Mouse (Mus musculus) lung, postnatal 0 days (tissue): ENCODE data around the gene Tubgcp5. TPM values are rescaled to one million over a fixed set of nuclear protein-coding genes. Genes with fewer than 3 reads are reported as not detected.

Experiments
- ATAC-seq: fragments of 200-750 bp; cut with Nextera tagmentation; 2 replicates; pipeline ENCODE4 v1.8.0; 2017; ENCODE audit warnings: moderate library complexity
- DNase-seq: peaks from one replicate; pipeline ENCODE4 v3.0.0-alpha.2; 2016; ENCODE audit warnings: low spot score
- H3K27ac ChIP-seq: fragments of 300-500 bp; sonication (generic); 2 replicates; pipeline ENCODE4 v1.5.1; 2014; ENCODE audit warnings: antibody characterized with exemption, mild to moderate bottlenecking, low read length, mixed read lengths
- H3K27me3 ChIP-seq: fragments of 300-500 bp; sonication (generic); replicated peaks from 2 replicates; pipeline ENCODE4 v1.6.1; 2014; ENCODE audit warnings: low read length, mixed read lengths; ENCODE audit not compliant: insufficient read depth
- H3K36me3 ChIP-seq: fragments of 300-500 bp; sonication (generic); 2 replicates; pipeline ENCODE4 v1.6.1; 2014; ENCODE audit warnings: low read length, mixed read lengths; ENCODE audit not compliant: insufficient read depth
- H3K4me1 ChIP-seq: fragments of 300-500 bp; sonication (generic); 2 replicates; pipeline ENCODE4 v1.6.1; 2014; ENCODE audit warnings: antibody characterized with exemption, low read depth, low read length, mixed read lengths; ENCODE audit not compliant: insufficient read depth
- H3K4me2 ChIP-seq: fragments of 300-500 bp; sonication (generic); replicated peaks from 2 replicates; pipeline ENCODE4 v1.6.1; 2014; ENCODE audit warnings: low read depth, mild to moderate bottlenecking, low read length, moderate library complexity, mixed read lengths
- H3K4me3 ChIP-seq: fragments of 300-500 bp; sonication (generic); 2 replicates; pipeline ENCODE4 v1.5.1; 2014; ENCODE audit warnings: low read depth, low read length
- H3K9ac ChIP-seq: fragments of 300-500 bp; sonication (generic); replicated peaks from 2 replicates; pipeline ENCODE4 v1.6.1; 2014; ENCODE audit warnings: low read depth, mild to moderate bottlenecking
- H3K9me3 ChIP-seq: fragments of 300-500 bp; sonication (generic); 2 replicates; pipeline ENCODE4 v1.6.1; 2016; ENCODE audit warnings: low read length, mixed read lengths
- CTCF ChIP-seq: IDR thresholded peaks from 2 replicates; pipeline ENCODE4 v1.5.1; 2016; ENCODE audit warnings: antibody characterized with exemption, mild to moderate bottlenecking
- EP300 ChIP-seq: IDR thresholded peaks from 2 replicates; pipeline ENCODE4 v1.6.1; 2016; ENCODE audit warnings: antibody characterized with exemption, mild to moderate bottlenecking, control low read depth
- WGBS: fragments of 180-500 bp; shearing (Covaris S2); extraction: QIAGEN DNeasy Blood & Tissue Kit; methylation state at CpG from one replicate; pipeline ENCODE4 v1.1.7; 2014; 5-methylcytosine and 5-hydroxymethylcytosine counted together
- polyA plus RNA-seq: library from polyadenylated mRNA; unstranded; fragments of >200 nt; fragmentation: Nextera tagmentation; extraction: Ambion mirVana; gene quantifications from 2 replicates; pipeline ENCODE4 v1.2.1, GENCODE M21; 2015

The Tubgcp5 gene
- polyA plus RNA-seq, 1 experiment from 2014 or later: 13.7 TPM

GRCm38 (mm10) chr7:55809967-55810366 lies 16.0 kb downstream of the Tubgcp5 start:
- H3K36me3 ChIP-seq: peaks cover 53% of the 10 kb centered on the region
- H3K4me1 ChIP-seq: no peaks in the 10 kb centered on the region
- H3K9ac ChIP-seq: no peak overlapping the region

GRCm38 (mm10) chr7:55824468-55824867 lies 30.5 kb downstream of the Tubgcp5 start:
- WGBS: 84% methylated on average over 5 of the region's 5 CpGs
- Histone ChIP-seq H3K4me2 (no peak overlapping the region), H3K9me3 (no peaks in the 10 kb centered on the region), H3K4me1 (no peaks in the 10 kb centered on the region), H3K27me3 (no peaks in the 10 kb centered on the region), H3K4me3 (no peak overlapping the region), H3K9ac (no peak overlapping the region), H3K27ac (no peak overlapping the region), H3K36me3 (peaks cover 19% of the 10 kb centered on the region; the same call in 1 of the 2 replicates)
- ATAC-seq (no peak), DNase-seq (no peak)
- no peak for TF ChIP-seq EP300
- TF ChIP-seq CTCF: peak; percentile 40

More at GRCm38 (mm10) chr7:55809967-55810366, 16.0 kb downstream of the Tubgcp5 start:
- TF ChIP-seq CTCF: no peak
- no peak for TF ChIP-seq EP300
- H3K9me3 ChIP-seq: no peaks in the 10 kb centered on the region
- DNase-seq: no peak
- H3K4me3 ChIP-seq: no peak overlapping the region
- WGBS: 74% methylated on average over 2 of the region's 2 CpGs
- H3K27ac ChIP-seq: no peak overlapping the region
- no peaks in the 10 kb centered on the region for H3K27me3 ChIP-seq
- no peak overlapping the region for H3K4me2 ChIP-seq
- ATAC-seq: no peak

GRCm38 (mm10) chr7:55827551-55827950 lies 33.6 kb downstream of the Tubgcp5 start:
- 88% methylated on average over 9 of the region's 9 CpGs for WGBS

GRCm38 (mm10) chr7:55836877-55837276 lies 42.9 kb downstream of the Tubgcp5 start:
- Histone ChIP-seq H3K9me3 (no peaks in the 10 kb centered on the region), H3K27me3 (no peaks in the 10 kb centered on the region), H3K9ac (no peak overlapping the region), H3K36me3 (no peaks in the 10 kb centered on the region), H3K27ac (no peak overlapping the region), H3K4me1 (no peaks in the 10 kb centered on the region), H3K4me3 (no peak overlapping the region), H3K4me2 (no peak overlapping the region)
- DNase-seq (no peak), ATAC-seq (no peak)
- no peak for TF ChIP-seq EP300
- TF ChIP-seq CTCF: no peak
- WGBS: 78% methylated on average over 4 of the region's 4 CpGs

More at GRCm38 (mm10) chr7:55827551-55827950, 33.6 kb downstream of the Tubgcp5 start:
- Histone ChIP-seq H3K27ac (no peak overlapping the region), H3K4me1 (no peaks in the 10 kb centered on the region), H3K9me3 (no peaks in the 10 kb centered on the region), H3K36me3 (peaks cover 15% of the 10 kb centered on the region; the same call in 1 of the 2 replicates), H3K27me3 (no peaks in the 10 kb centered on the region), H3K4me2 (no peak overlapping the region), H3K9ac (no peak overlapping the region), H3K4me3 (no peak overlapping the region)
- no peak for TF ChIP-seq CTCF
- TF ChIP-seq EP300: no peak
- DNase-seq: no peak
- ATAC-seq: no peak

GRCm38 (mm10) chr7:55841445-55841844 lies 47.5 kb downstream of the Tubgcp5 start, which contains the start of gene Cyfip1:
TSS of gene Cyfip1 (plus strand) at chr7:55841745.
- Histone ChIP-seq H3K9ac (peak within 1 kb of the TSS; percentile 98), H3K4me3 (peak within 1 kb of the TSS; percentile 72), H3K27ac (peak within 1 kb of the TSS; percentile 97), H3K27me3 (no peaks in the 10 kb centered on the region), H3K4me2 (peak within 1 kb of the TSS; percentile 87), H3K4me1 (peaks cover 5% of the 10 kb centered on the region; the same call in 1 of the 2 replicates), H3K9me3 (no peaks in the 10 kb centered on the region), H3K36me3 (no peaks in the 10 kb centered on the region)
- ATAC-seq: peak; percentile 1; the same call in 1 of the 2 replicates
- no peak for TF ChIP-seq CTCF
- no peak for TF ChIP-seq EP300
- WGBS: 51% methylated on average over 7 of the region's 7 CpGs
- DNase-seq: no peak

GRCm38 (mm10) chr7:55841977-55842503 lies 48.1 kb downstream of the Tubgcp5 start:
- under 1% methylated on average over 40 of the region's 47 CpGs for WGBS
- Histone ChIP-seq H3K27me3 (no peaks in the 10 kb centered on the region), H3K4me1 (peaks cover 5% of the 10 kb centered on the region; the same call in 1 of the 2 replicates), H3K4me3 (peak overlapping the region; percentile 72), H3K36me3 (no peaks in the 10 kb centered on the region), H3K27ac (peak overlapping the region; percentile 97), H3K9me3 (no peaks in the 10 kb centered on the region), H3K4me2 (peak overlapping the region; percentile 87), H3K9ac (peak overlapping the region; percentile 98)
- TF ChIP-seq EP300 (peak; percentile 60), CTCF (peak; percentile 34)
- DNase-seq: peak; percentile 99
- peak; percentile 98 for ATAC-seq
